Mouse (Mus musculus) embryonic facial prominence, embryonic 10.5 days (tissue): ENCODE results near the gene Clec16a. TPM values are rescaled to one million over a fixed set of nuclear protein-coding genes. Genes with fewer than 3 reads are reported as not detected.

ENCODE experiments used
- DNase-seq: peaks from one replicate; pipeline ENCODE4 v3.0.0-alpha.2; 2017; ENCODE audit warnings: low spot score
- H3K27ac ChIP-seq: fragments of 300-500 bp; sonication (generic); replicated peaks from 2 replicates; pipeline ENCODE4 v1.5.1; 2016; ENCODE audit warnings: mild to moderate bottlenecking
- H3K27me3 ChIP-seq: fragments of 300-500 bp; sonication (generic); replicated peaks from 2 replicates; pipeline ENCODE4 v1.6.1; 2016; ENCODE audit warnings: low read depth, mild to moderate bottlenecking; ENCODE audit not compliant: poor library complexity, severe bottlenecking
- H3K36me3 ChIP-seq: fragments of 300-500 bp; sonication (generic); replicated peaks from 2 replicates; pipeline ENCODE4 v1.6.1; 2016; ENCODE audit warnings: mild to moderate bottlenecking, moderate library complexity
- H3K4me1 ChIP-seq: fragments of 300-500 bp; sonication (generic); 2 replicates; pipeline ENCODE4 v1.6.1; 2016
- H3K4me3 ChIP-seq: fragments of 300-500 bp; sonication (generic); 2 replicates; pipeline ENCODE4 v1.5.1; 2016; ENCODE audit warnings: mild to moderate bottlenecking, moderate library complexity
- H3K9me3 ChIP-seq: fragments of 300-500 bp; sonication (generic); 2 replicates; pipeline ENCODE4 v1.6.1; 2016; ENCODE audit warnings: mild to moderate bottlenecking
- WGBS: fragments of 180-500 bp; shearing (Covaris S2); methylation state at CpG from one replicate; pipeline ENCODE4 v1.1.7; 2016; 5-methylcytosine and 5-hydroxymethylcytosine counted together
- polyA plus RNA-seq: library from polyadenylated mRNA; unstranded; fragments of >200 nt; fragmentation: Nextera tagmentation; extraction: Ambion mirVana; gene quantifications from 2 replicates; pipeline ENCODE4 v1.2.1, GENCODE M21; 2016

The Clec16a gene
- polyA plus RNA-seq, 1 experiment from 2014 or later = 30.7 TPM

DNA sequence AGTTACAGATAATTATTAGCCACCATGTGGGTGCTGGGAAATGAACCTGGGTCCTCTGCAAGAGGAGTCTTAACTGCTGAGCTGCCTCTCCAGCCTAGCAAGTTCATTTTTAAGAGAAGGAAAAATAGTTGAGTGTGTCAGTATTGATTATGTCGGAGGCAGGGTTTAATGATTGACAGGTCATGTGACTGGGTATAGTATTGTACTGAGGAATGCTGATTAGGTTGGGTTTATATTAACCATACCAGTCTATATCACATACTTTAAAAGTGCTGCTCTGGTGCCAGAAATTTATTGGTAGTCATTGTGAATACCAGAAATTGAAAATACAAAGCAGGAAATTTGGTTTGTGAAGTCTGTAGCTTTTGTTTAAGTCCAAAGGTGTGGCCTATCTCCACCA lies 130.5 kb downstream of the Clec16a start:
- H3K9me3 ChIP-seq = no peaks in the 10 kb centered on the region
- no peaks in the 10 kb centered on the region for H3K36me3 ChIP-seq
- peaks cover 4% of the 10 kb centered on the region; the same call in 1 of the 2 replicates for H3K4me1 ChIP-seq
- 83% methylated on average over 1 of the region's 1 CpGs for WGBS
- DNase-seq = no peak
- no peak overlapping the region for H3K4me3 ChIP-seq
- H3K27ac ChIP-seq = no peak overlapping the region
- no peaks in the 10 kb centered on the region for H3K27me3 ChIP-seq

- DNase-seq = no peak
- H3K27me3 ChIP-seq = no peaks in the 10 kb centered on the region
- H3K4me1 ChIP-seq = peaks cover 4% of the 10 kb centered on the region; the same call in 1 of the 2 replicates
- no peaks in the 10 kb centered on the region for H3K9me3 ChIP-seq
- H3K4me3 ChIP-seq = no peak overlapping the region
- H3K36me3 ChIP-seq = no peaks in the 10 kb centered on the region
- H3K27ac ChIP-seq = no peak overlapping the region
- WGBS = 78% methylated on average over 3 of the region's 3 CpGs
Measured at GRCm38 (mm10) chr16:10676461-10677066, 131.4 kb downstream of the Clec16a start.

- Histone ChIP-seq H3K4me3 (no peak overlapping the region), H3K27ac (no peak overlapping the region), H3K4me1 (no peaks in the 10 kb centered on the region), H3K36me3 (no peaks in the 10 kb centered on the region), H3K27me3 (no peaks in the 10 kb centered on the region), H3K9me3 (no peaks in the 10 kb centered on the region)
- DNase-seq = no peak
- 77% methylated on average over 2 of the region's 2 CpGs for WGBS
Measured at GRCm38 (mm10) chr16:10682521-10682920, 137.4 kb downstream of the Clec16a start.

DNA sequence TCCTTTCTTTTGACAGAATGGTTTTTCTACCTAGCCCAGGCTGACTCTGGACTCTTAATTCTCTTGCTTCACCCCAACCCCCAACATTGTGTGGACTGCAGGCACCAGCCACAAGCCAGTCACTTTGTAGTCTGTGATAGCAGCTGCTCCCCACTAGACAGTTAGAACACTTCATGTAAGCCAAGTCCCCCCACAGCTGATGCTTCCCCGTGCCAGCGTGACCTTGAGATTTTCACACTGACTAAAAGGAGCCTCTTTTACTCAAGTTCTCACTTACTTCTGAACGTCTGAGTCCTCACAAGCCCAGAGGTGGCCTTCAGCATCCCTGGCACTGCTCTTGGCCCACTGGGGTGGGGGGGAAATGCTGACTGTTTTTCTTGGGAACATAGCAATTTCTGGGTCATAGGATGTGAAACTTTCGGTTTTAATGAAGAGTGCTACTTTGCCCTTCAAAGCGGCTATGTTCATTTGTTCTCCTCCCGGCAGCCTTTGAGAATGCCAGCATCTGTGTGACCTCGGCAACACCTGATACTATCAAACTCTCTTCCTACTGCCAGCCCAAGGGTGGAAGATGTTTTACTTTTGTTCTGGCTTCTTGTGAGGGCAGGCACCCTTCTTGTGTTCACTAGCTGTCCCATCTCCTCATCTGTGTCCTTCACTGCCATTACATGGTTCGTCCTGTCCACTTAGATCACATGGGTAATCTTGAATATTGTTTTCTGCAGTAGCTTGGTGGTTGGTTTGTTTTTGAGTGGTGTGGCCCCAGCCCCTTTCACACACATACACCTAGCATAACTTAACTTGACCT lies 138.3 kb downstream of the Clec16a start:
- Histone ChIP-seq H3K4me1 (no peaks in the 10 kb centered on the region), H3K27ac (no peak overlapping the region), H3K4me3 (no peak overlapping the region), H3K36me3 (no peaks in the 10 kb centered on the region), H3K9me3 (no peaks in the 10 kb centered on the region), H3K27me3 (no peaks in the 10 kb centered on the region)
- 87% methylated on average over 8 of the region's 8 CpGs for WGBS
- no peak for DNase-seq

- no peak for DNase-seq
- 81% methylated on average over 6 of the region's 6 CpGs for WGBS
- no peak overlapping the region; the same call in 1 of the 2 replicates for H3K27ac ChIP-seq
- peaks cover 8% of the 10 kb centered on the region; the same call in 1 of the 2 replicates for H3K4me1 ChIP-seq
- no peaks in the 10 kb centered on the region for H3K27me3 ChIP-seq
- H3K36me3 ChIP-seq = no peaks in the 10 kb centered on the region
- H3K9me3 ChIP-seq = no peaks in the 10 kb centered on the region
- H3K4me3 ChIP-seq = no peak overlapping the region
Measured at GRCm38 (mm10) chr16:10689748-10690318, 144.7 kb downstream of the Clec16a start.

- Histone ChIP-seq H3K4me1 (peaks cover 8% of the 10 kb centered on the region; the same call in 1 of the 2 replicates), H3K36me3 (no peaks in the 10 kb centered on the region), H3K4me3 (no peak overlapping the region), H3K9me3 (no peaks in the 10 kb centered on the region), H3K27me3 (no peaks in the 10 kb centered on the region), H3K27ac (no peak overlapping the region)
- DNase-seq = no peak
- WGBS = 89% methylated on average over 3 of the region's 3 CpGs
Measured at GRCm38 (mm10) chr16:10690442-10690841, 145.3 kb downstream of the Clec16a start.

DNA sequence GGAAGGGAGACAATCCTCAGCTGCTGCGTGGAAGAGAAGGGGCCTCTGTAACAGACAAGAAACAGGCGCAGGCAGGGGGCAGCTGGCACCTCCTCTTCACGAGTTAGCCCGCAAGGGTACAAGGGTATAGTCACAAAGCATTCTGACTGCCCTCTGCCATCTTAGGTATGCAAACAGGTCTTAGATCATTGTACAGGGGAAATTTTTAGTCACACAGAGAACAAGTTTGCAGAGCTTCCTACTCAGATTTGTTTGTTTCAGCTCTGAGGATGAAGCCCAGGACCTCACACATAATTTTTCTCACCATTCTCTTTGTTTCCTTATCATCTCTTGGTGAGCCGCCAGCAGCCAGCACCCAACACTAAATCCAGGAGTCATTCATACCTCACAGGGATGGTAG lies 146.6 kb downstream of the Clec16a start:
- Histone ChIP-seq H3K36me3 (no peaks in the 10 kb centered on the region), H3K9me3 (no peaks in the 10 kb centered on the region), H3K27me3 (no peaks in the 10 kb centered on the region), H3K4me1 (peaks cover 8% of the 10 kb centered on the region; the same call in 1 of the 2 replicates), H3K27ac (no peak overlapping the region), H3K4me3 (no peak overlapping the region)
- 82% methylated on average over 5 of the region's 5 CpGs for WGBS
- DNase-seq = no peak

GRCm38 (mm10) chr16:10692848-10693247 lies 147.7 kb downstream of the Clec16a start:
- H3K4me3 ChIP-seq = no peak overlapping the region
- peaks cover 14% of the 10 kb centered on the region for H3K4me1 ChIP-seq
- H3K9me3 ChIP-seq = no peaks in the 10 kb centered on the region
- no peaks in the 10 kb centered on the region for H3K27me3 ChIP-seq
- no peaks in the 10 kb centered on the region for H3K36me3 ChIP-seq
- DNase-seq = no peak
- WGBS = 88% methylated on average over 8 of the region's 8 CpGs
- no peak overlapping the region for H3K27ac ChIP-seq

DNA sequence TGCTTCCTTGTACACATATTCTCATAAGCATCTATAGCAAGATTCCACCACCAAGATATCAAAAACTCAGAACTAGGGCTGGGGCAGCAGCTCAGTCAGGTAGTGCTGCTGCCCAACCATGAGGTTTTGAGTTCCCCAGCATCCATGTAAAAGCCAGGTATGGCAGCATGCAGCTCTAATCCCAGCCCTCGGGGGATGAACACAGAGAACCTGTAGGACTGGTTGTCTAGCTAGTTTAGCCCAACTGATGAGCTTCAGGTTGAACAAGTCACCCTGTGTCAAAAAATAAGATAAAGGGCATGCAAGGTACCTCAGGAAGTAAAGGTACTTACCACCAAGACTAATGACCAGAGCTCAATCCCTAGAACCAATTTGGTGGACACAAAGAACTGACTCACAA lies 148.3 kb downstream of the Clec16a start:
- Histone ChIP-seq H3K9me3 (no peaks in the 10 kb centered on the region), H3K36me3 (no peaks in the 10 kb centered on the region), H3K27me3 (no peaks in the 10 kb centered on the region), H3K4me3 (no peak overlapping the region), H3K27ac (no peak overlapping the region), H3K4me1 (peaks cover 17% of the 10 kb centered on the region)
- no peak for DNase-seq
- WGBS = 86% methylated on average over 1 of the region's 1 CpGs

DNA sequence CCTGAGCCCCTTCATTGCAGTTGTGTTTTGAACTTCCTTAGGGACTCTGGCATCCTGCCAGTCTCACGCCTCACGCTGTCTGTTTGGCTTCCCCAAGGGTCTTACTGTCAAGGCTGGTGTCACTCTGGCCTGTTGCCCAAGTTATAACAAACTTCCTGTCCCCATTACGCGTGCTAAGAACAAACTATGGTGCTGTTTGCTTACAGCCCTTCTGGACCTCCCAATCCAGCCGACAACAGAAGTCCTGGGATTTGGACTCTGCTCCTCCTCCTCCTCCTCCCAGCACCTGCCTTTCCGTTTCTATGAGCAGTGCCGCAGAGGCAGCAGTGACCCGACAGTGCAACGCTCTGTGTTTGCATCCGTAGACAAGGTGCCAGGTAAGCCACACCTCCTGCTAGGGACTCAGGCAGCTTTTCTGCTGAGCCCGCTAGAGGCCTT lies 149.3 kb downstream of the Clec16a start:
- H3K4me3 ChIP-seq = no peak overlapping the region
- H3K27ac ChIP-seq = no peak overlapping the region
- H3K36me3 ChIP-seq = no peaks in the 10 kb centered on the region
- no peaks in the 10 kb centered on the region for H3K9me3 ChIP-seq
- WGBS = 69% methylated on average over 11 of the region's 11 CpGs
- no peaks in the 10 kb centered on the region for H3K27me3 ChIP-seq
- peaks cover 17% of the 10 kb centered on the region for H3K4me1 ChIP-seq
- no peak for DNase-seq

DNA sequence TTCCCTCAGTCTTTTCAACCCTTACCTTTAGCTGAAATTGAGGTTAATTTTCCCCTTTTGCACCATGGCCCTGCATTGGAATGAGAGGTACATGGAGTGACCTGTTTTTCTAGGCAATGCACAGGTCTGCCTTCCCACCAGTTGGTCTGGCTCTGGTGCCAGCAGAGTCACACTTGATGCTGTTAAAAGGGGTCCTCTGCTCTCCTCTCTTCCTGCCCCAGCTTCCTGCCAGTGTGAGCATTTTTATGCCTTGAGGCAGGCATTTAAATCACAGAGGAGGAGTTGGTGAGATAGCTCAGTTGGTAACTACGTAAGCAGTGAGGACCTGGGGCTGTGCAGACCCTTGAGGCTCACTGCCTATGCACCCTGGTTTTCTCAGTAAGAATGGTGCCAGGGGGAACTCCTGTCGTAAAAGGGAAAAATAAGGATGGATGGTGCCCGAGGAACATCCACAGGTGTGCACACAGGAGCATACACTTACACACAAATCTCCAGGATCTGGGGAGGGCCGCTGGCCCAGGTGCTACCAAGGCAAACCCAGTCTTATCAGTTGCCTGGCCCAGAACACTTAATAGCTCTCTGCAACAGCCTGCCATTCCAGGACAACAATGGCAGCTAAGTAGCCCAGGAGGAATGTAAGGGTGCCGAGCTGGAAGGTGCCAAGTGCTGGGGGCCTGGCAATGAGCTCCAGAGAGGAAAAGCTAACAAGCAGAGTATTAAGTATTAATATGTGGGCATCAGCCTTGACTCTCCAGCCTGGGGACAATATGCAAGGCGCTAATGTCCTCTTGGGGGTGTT lies 152.9 kb downstream of the Clec16a start:
- Histone ChIP-seq H3K4me3 (no peak overlapping the region), H3K27ac (no peak overlapping the region), H3K4me1 (peaks cover 40% of the 10 kb centered on the region), H3K27me3 (no peaks in the 10 kb centered on the region), H3K36me3 (no peaks in the 10 kb centered on the region), H3K9me3 (no peaks in the 10 kb centered on the region)
- no peak for DNase-seq
- 71% methylated on average over 6 of the region's 6 CpGs for WGBS

DNA sequence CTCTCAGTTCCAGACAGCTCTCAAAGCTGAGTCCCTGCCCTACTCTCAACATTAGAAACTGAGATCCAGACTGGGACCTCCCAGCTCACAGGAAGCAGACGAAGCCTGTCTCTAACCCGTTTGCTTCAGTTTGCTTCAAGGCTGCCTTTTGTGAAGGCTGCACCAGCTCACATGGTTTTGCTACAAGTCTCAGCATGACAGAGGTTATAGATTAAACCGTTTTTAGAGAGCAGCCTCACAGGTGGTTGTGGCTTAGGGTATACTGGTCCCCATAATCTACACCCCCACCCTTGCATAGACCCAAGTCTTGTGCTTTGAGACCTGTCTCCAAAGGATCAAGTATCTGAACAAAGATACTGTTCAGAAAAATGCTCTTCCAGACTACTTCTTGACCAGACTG lies 154.2 kb downstream of the Clec16a start:
- Histone ChIP-seq H3K27me3 (no peaks in the 10 kb centered on the region), H3K36me3 (no peaks in the 10 kb centered on the region), H3K4me3 (no peak overlapping the region), H3K4me1 (peaks cover 40% of the 10 kb centered on the region), H3K27ac (no peak overlapping the region), H3K9me3 (no peaks in the 10 kb centered on the region)
- no peak for DNase-seq
- WGBS = 68% methylated on average over 3 of the region's 3 CpGs
